Mouse (Mus musculus): ENCODE data around the gene Pvalb.

The Pvalb gene

DNA sequence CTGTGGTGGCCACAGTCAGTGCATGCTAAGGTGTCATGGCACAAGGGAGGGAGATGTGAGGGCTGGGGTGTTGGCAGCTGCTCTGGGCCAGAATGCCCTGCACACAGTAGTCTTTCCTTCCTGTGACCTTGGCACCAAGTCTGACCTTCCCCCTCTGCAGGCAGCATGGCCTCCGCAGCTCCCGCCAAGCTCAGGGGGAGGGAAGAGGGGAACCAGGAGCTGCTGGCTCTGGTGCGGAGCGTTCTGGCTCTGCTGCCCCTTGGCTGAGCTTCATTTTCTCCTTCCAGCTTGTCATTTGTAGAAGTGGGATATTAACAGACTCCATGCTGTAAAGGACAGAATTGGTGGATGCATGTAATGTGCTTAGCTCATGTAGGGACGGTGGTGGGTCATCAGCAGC, 47.9 kb downstream of the Pvalb start:
- no peak for DNase-seq (ENCODE audit: low read depth)

DNA sequence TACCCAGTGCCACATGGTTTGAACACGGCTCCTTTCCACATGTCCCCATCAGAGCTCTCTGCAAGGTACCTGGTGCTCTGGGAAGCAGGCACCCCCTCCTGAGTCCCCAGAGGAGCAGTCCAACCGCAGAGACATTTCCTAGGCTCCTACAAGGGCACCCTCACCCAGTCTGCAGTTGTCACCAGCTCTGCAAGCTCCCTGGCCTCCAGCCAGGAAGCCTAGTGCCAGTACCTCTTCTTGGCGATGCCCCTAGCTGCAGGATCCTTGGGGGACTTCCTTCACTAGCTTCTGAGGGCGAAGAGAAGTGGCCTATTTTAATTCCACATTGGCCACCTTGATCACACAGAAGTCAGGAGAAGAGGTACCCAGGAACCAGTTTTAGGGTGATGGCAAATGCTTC, 48.4 kb downstream of the Pvalb start:
- DNase-seq (ENCODE audit: low read depth), result no peak

DNA sequence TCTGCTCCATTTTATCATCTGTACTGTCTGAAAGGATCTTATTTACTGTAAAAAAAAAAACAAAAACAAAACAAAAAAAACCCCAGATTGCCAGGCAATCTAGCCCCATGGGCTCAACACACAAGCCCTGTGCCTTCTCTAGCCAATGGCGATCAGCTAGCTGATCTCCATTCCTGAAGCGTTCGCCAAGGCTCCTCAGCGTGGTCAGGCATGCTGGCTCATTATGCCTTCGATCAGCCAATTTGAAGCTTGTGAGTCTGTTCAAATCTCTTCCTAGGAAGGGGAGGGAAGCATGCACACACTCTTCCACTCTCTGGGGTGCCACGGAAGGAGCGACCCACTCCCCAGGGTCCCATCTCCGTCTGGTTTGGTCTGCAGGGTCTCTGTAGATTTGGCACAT, 48.9 kb downstream of the Pvalb start:
- no peak for DNase-seq (ENCODE audit: low read depth)

DNA sequence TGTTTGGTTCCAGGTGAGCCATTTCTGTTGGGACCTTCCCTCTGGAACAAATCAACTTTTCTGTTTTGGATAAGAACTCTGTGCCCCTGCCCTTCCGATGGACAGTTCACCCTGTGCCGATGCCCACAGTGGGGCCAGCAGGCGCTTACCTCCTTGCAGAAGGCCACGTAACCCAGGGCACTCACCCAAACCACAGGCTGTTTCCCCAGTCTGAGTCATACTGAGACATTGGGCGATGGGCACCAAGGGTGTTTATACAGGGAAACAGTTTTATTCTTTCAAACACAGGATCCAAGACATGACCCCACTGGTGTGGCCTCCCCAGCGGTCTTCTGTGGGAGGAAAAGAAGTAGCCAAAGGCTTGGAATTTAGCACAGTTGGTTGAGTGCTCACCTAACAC, 50.8 kb downstream of the Pvalb start:
- no peak for DNase-seq (ENCODE audit: low read depth)

DNA sequence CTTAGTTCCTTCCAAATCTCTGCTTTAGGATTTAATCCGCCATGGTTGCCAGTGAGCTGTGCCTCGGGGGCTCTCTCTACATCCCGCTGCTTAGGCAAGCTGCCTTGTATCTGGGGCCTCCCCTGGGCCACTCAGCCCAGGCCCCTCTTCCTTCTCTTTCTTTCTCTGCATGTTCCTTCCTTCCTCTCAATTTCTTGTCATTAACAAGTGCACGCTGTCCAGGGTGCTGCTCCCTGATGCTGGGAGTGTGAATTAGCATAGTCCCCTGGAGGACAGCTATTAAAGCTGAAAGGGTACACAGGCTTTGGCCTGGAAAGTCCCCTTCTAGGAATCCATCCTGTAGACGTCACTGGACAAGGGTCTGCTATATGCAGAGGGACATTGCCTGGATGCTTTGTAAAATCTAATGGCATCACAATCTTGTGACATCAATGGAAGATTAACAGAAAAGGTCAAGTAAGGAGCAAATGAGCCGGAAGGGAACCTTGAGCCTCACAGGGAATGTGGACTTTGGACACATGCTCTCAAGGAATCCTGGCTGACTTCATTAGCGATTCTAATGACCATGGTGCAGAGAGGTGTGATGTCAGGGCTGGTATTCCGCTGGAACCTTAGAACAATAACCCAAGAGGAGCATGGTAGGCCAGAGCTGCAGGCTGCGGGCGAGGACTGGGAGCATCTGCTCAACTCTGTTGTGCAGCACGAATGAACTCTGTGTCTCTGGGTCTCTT, 53.0 kb downstream of the Pvalb start:
- no peak for DNase-seq (ENCODE audit: low read depth)

DNA sequence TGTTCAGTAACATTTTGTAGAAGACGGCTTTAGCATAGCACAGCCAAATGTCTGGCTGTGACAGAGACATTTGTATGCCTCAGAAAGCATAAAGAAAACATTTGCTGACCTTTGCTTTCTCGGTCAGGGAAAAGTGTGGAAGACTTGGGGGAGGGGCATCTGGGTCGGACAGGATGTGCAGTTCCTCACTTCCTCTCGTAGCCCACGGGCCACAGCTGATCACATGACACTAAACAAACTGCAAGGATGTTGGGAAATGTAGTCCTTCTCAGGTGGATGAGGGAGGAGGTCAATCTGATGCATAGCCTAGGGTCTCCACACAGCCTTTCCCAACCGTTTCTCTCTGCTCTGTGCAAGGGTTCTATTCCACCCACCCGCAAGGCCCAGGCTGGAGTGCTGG, 57.6 kb downstream of the Pvalb start:
- no peak for DNase-seq (ENCODE audit: low read depth)
